8 mouse cellular contexts compared by ENCODE assay signal in genomic region chrX:103483047-103483446, GRCm38 (mm10).
DNase-seq lines count a peak whose midpoint lies in the region; ATAC-seq and TF ChIP-seq lines count a peak whose summit lies in the region.

No protein-coding gene starts in this region.

- TF ChIP-seq CTCF in hindbrain, postnatal 0 days (IDR thresholded peaks at IDR 0.05; ENCODE audit: low read depth): no peak
- TF ChIP-seq CTCF in lung, postnatal 0 days (IDR thresholded peaks at IDR 0.05): no peak

- no peak for ATAC-seq in erythroblast, adult 5-6 weeks (replicated peaks; ENCODE audit: low FRiP score, poor library complexity, severe bottlenecking)
- 0 out of 2 replicates have a peak, but pooled peaks have one; percentile 30 for ATAC-seq in forebrain, embryonic 14.5 days
- 0 out of 2 replicates have a peak, but pooled peaks have one; percentile 58 for ATAC-seq in hindbrain, postnatal 0 days
- ATAC-seq in lung, postnatal 0 days: peak; percentile 58; the same call in 1 of the 2 replicates

- peaks cover 22% of the 10 kb centered on the region for H3K36me3 ChIP-seq in erythroblast, embryonic 14.5 days (ENCODE audit: control insufficient read depth)
- H3K36me3 ChIP-seq in forebrain, embryonic 14.5 days (ENCODE audit: control insufficient read depth, insufficient read depth, low read length): no peaks in the 10 kb centered on the region
- no peaks in the 10 kb centered on the region for H3K36me3 ChIP-seq in hindbrain, postnatal 0 days (ENCODE audit: insufficient read depth, low read length)
- H3K36me3 ChIP-seq in lung, postnatal 0 days (ENCODE audit: insufficient read depth, low read length): no peaks in the 10 kb centered on the region

- peaks cover 7% of the 10 kb centered on the region for H3K4me1 ChIP-seq in erythroblast, embryonic 14.5 days (ENCODE audit: control insufficient read depth)
- no peaks in the 10 kb centered on the region for H3K4me1 ChIP-seq in forebrain, embryonic 14.5 days (ENCODE audit: control insufficient read depth, insufficient read depth, low read length)
- H3K4me1 ChIP-seq in hindbrain, postnatal 0 days (ENCODE audit: insufficient read depth, low read length): no peaks in the 10 kb centered on the region
- H3K4me1 ChIP-seq in lung, postnatal 0 days (ENCODE audit: insufficient read depth, low read depth, low read length): no peaks in the 10 kb centered on the region

- no peaks in the 10 kb centered on the region for H3K27me3 ChIP-seq in erythroblast, embryonic 14.5 days (ENCODE audit: control insufficient read depth)
- H3K27me3 ChIP-seq in forebrain, embryonic 14.5 days (replicated peaks; ENCODE audit: control insufficient read depth, insufficient read depth, low read length): no peaks in the 10 kb centered on the region
- no peaks in the 10 kb centered on the region for H3K27me3 ChIP-seq in hindbrain, postnatal 0 days (ENCODE audit: insufficient read depth, low read length)
- H3K27me3 ChIP-seq in lung, postnatal 0 days (replicated peaks; ENCODE audit: insufficient read depth, low read length): no peaks in the 10 kb centered on the region

- H3K4me2 ChIP-seq in forebrain, embryonic 14.5 days (ENCODE audit: low read length): peak overlapping the region; percentile 42
- H3K4me2 ChIP-seq in hindbrain, postnatal 0 days (ENCODE audit: low read depth, low read length): peak overlapping the region; percentile 50
- H3K4me2 ChIP-seq in lung, postnatal 0 days (replicated peaks; ENCODE audit: low read depth, low read length): peak overlapping the region; percentile 46; the same call in 1 of the 2 replicates

- TF ChIP-seq EP300 in lung, postnatal 0 days (IDR thresholded peaks at IDR 0.05): no peak

- peaks cover 14% of the 10 kb centered on the region for H3K9me3 ChIP-seq in erythroblast, embryonic 14.5 days (ENCODE audit: control insufficient read depth, low read length)
- no peaks in the 10 kb centered on the region for H3K9me3 ChIP-seq in forebrain, embryonic 14.5 days (replicated peaks; ENCODE audit: control insufficient read depth, low read length)
- H3K9me3 ChIP-seq in hindbrain, postnatal 0 days (ENCODE audit: low read length): no peaks in the 10 kb centered on the region
- no peaks in the 10 kb centered on the region for H3K9me3 ChIP-seq in lung, postnatal 0 days (ENCODE audit: low read length)

- peak overlapping the region; percentile 83 for H3K4me3 ChIP-seq in erythroblast, embryonic 14.5 days (replicated peaks)
- peak overlapping the region; percentile 36 for H3K4me3 ChIP-seq in forebrain, embryonic 14.5 days (ENCODE audit: low read depth, low read length)
- peak overlapping the region; percentile 40 for H3K4me3 ChIP-seq in hindbrain, postnatal 0 days (ENCODE audit: low read length)
- peak overlapping the region; percentile 40; the same call in 1 of the 2 replicates for H3K4me3 ChIP-seq in lung, postnatal 0 days (ENCODE audit: low read depth, low read length)

- no peak overlapping the region for H3K27ac ChIP-seq in forebrain, embryonic 14.5 days (ENCODE audit: low read depth, low read length)
- no peak overlapping the region for H3K27ac ChIP-seq in hindbrain, postnatal 0 days
- H3K27ac ChIP-seq in lung, postnatal 0 days (ENCODE audit: low read length): no peak overlapping the region

- WGBS in forebrain, embryonic 14.5 days: 57% methylated on average over 17 of the region's 17 CpGs
- WGBS in hindbrain, postnatal 0 days: 51% methylated on average over 17 of the region's 17 CpGs
- WGBS in lung, postnatal 0 days: 72% methylated on average over 17 of the region's 17 CpGs

- H3K9ac ChIP-seq in forebrain, embryonic 14.5 days (ENCODE audit: low read length): peak overlapping the region; percentile 62; the same call in 1 of the 2 replicates
- peak overlapping the region; percentile 54; the same call in 1 of the 2 replicates for H3K9ac ChIP-seq in hindbrain, postnatal 0 days (replicated peaks; ENCODE audit: low read length)
- H3K9ac ChIP-seq in lung, postnatal 0 days (replicated peaks; ENCODE audit: low read depth): no peak overlapping the region

- peak; percentile 27 for DNase-seq in Muller cell, postnatal 12 days (ENCODE audit: inconsistent ontology term)
- DNase-seq in forebrain, embryonic 14.5 days (ENCODE audit: low spot score): peak; percentile 39
- DNase-seq in hindbrain, postnatal 0 days (ENCODE audit: low spot score): peak; percentile 52
- DNase-seq in lung, postnatal 0 days (ENCODE audit: low spot score): peak; percentile 64
- DNase-seq in ovary, postnatal 36 days (ENCODE audit: low spot score): peak; percentile 61
- no peak for DNase-seq in layer of hippocampus, adult 11-12 months (ENCODE audit: low spot score)
